Mouse (Mus musculus): ENCODE data around the gene Krt84. TPM values are rescaled to one million over a fixed set of nuclear protein-coding genes. Genes with fewer than 3 reads are reported as not detected.
"Not testable (repeated sequence)": the region's sequence is repeated elsewhere in the genome, so short reads cannot be mapped to it uniquely, and the experiment has no call there.

The Krt84 gene
- polyA plus RNA-seq, 1 experiment: not detected

DNA sequence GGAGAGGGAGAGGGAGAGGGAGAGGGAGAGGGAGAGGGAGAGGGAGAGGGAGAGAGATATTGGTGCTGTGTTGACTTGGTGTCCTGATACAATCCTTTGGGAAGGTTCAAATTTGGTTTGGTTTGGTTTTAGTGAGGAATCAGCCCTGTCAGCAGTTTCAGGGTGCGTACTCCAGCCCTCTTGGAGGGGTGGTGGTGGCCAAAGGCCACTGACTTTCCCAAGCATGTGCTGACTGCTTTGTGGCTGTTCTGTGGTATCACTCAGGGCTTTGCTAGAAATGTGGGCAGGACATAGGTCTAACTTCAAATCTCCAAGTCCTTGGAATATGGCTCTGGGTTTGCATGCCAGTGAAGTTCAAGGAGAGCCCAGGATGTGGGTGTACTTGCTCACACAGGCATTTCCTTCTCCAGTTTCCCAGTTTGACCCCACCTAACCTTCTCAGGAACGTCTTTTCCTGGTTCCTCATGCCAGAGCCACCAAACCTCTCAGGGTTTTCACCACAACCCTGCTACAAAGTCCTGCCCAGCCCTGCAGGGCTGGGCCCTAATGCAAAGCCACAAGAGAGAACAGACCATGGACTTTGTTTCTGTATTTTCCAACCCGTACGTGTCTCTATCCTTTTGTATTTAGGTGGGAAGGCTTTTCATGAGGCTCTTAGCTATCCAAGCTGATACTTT is 9.9 kb downstream of the Krt84 start:
- TF ChIP-seq GATA1 (IDR thresholded peaks at IDR 0.05; ENCODE audit: low read length): no peak

DNA sequence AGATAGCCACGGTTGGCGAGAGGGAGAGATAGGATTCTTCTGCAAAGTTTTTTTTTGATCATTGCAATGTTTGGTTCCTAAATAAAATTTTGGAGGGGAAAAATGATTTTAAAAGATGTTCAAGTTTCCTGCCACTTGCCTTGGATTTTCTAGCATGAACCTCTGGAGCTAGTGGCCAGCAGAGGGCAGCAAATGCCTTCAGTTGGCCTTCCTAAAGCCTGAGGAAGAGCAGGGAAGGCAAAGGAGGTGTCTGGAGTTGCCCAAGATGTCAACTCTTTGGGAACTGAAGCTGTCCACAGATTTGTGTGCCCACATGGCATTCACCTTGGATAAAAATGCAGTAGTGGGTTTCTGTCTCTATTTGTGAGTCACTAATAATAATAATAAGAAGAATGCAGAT is 12.8 kb downstream of the Krt84 start:
- no peak for TF ChIP-seq GATA1 (IDR thresholded peaks at IDR 0.05; ENCODE audit: low read length)

DNA sequence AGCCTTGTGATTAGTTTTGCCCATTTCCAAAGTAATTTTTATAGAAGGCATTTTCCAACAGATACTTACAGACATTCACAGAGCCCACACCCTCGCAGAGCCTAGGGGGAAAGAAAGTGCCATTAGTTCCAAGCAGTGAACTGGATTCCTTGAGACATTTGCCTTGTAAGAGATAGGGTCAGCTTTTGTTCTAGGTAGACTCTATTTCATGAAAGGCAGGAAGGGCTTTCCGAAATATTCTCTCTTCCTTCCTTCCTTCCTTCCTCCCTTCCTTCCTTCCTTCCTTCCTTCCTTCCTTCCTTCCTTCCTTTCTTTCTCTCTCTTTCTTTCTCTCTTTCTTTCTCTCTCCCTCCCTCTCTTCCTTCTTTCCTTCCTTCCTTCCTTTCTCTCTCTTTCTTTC is 15.5 kb downstream of the Krt84 start, which contains the start of gene Gm49425:
Gene Gm49425, minus strand, starts transcription at position 101 of the 400 bp plus-strand sequence.
- not testable (repeated sequence) for TF ChIP-seq GATA1 (IDR thresholded peaks at IDR 0.05; ENCODE audit: low read length)

DNA sequence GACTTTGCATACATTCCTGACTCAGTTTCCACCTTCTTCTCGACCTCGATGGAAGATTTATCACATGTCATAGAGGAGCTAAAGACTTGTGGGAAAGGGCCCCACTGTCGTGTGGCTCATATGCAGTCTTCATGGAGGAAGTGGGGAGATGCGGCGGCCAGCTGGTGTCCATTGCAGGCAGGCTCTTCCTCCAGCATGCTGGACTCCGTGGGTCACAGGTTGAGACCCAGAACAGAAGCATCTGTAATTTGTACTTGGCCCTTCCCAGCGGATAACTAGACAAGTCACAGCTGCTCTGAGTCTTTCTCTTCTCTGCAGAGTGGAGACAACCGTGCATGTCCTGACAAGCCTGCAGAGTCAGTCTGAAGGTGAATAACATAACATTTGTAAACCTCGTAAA is 24.4 kb downstream of the Krt84 start:
- no peak for TF ChIP-seq GATA1 (IDR thresholded peaks at IDR 0.05; ENCODE audit: low read length)

DNA sequence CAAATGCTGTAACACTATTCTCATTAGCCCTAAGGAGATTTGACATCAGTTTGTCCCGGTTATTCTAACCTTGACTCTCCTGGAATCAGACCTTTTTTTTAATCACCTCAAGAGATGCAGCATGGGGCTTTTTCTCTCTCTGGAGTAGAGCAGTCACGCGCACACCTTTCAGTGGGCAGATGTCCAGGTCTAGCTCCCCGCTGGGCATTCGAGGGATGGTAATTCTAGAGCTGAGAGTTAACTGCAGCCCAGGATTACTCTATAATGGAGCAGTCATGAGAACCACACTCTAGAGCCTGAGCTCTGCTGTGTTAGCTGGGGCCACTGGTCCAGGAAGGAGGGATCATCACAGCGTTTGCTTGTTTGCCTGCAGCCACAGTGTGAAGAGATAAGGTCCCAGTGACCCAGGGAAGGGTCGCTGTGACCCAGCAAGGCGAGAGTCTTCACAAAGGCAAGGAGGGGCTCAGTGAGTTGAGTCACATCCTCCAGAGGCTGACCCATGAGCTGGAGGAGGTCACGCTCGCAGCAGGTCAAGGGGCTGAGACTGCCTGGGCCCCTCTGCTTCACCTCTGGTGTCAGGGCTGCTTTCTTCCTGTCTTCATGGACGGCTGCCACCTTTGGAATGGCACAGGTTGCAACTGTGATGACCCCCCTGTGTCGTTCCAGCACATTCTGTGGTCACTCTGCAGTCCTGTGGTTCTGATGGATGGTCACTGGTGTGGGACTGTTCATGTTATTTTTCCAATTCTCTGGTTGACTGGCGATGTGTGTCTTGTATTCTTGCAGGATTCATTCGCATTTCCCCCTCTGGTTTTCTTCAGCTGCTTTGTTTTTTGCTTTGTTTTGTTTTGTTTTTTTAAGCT is 25.5 kb downstream of the Krt84 start:
- no peak for TF ChIP-seq GATA1 (IDR thresholded peaks at IDR 0.05; ENCODE audit: low read length)

DNA sequence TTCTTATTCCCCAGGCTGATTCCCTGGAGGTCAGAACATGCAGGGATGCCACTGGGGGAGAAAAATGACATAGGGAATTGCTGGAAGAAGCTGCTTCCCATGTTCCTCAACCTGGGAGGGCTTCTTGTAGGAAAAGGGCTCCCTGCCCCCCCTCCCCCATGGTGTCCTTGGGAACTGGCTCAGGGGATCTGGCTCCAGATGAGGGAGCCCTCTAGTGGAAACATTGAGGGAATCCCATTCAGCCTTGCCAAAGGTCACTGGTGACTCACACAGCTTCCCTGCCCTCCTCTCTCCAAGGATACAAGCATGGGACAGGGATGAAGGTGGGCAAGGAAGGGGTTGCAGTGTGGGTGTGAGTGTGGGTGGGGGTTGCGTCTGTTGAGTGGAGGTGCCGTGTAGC is 35.4 kb downstream of the Krt84 start:
- TF ChIP-seq GATA1 (IDR thresholded peaks at IDR 0.05; ENCODE audit: low read length): no peak

DNA sequence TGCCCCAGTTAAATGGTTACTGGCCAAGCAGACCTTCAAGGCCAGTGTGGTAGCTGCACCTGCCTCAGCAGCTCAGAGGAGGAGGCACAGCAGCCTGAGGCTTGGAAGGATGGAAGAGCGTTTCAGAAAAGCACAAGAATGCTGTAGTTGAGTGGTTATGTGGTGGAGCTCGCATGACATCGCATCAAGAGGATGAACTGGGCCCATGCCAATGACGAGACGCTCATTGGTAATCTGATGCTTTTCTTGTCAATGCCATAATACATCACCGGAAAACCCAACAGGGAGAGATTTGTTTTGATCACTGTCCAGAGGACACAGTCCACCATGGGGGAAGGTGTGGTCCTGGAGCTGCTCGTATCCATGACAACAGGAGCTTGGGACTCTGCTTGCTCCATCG is 37.4 kb downstream of the Krt84 start:
- no peak for TF ChIP-seq GATA1 (IDR thresholded peaks at IDR 0.05; ENCODE audit: low read length)

DNA sequence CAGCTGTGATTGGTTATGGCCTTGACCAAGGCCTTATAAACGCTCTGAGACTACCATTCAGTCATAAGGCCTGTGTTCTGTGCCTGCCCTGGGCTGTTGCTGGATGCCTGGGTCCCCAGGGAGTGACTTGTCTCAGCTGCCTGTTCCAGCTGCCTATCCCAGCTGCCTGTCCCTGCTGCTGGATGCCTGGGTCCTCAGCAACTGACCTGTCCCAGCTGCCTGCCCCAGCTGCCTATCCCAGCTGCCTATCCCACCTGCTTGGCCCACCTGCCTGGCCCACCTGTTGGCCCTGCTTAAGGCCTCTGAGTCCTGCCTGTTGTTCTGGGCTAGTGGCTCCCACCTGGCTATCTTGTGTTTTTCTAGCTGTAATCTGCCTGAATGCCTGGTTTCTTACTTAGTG is 38.4 kb downstream of the Krt84 start:
- TF ChIP-seq GATA1 (IDR thresholded peaks at IDR 0.05; ENCODE audit: low read length): no peak

DNA sequence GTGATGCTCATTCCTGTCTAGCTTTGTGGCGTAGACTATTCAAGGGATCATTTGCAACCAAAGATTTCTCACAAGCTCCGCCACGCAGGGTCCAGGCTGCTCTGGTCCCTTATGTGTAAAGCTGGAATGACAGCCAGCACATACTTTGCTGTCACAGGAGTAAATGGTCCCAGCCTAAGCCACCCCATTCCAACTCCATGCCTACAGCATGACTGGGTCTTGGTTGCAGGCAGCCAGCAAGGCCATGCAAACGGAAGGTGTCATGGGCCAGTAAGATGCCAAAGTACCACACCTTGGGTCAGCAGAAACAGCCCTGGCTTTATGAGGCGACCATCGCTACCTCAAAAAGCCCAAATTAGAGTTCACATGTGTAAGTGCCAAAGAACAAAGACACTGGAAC is 38.9 kb downstream of the Krt84 start:
- TF ChIP-seq GATA1 (IDR thresholded peaks at IDR 0.05; ENCODE audit: low read length): no peak

DNA sequence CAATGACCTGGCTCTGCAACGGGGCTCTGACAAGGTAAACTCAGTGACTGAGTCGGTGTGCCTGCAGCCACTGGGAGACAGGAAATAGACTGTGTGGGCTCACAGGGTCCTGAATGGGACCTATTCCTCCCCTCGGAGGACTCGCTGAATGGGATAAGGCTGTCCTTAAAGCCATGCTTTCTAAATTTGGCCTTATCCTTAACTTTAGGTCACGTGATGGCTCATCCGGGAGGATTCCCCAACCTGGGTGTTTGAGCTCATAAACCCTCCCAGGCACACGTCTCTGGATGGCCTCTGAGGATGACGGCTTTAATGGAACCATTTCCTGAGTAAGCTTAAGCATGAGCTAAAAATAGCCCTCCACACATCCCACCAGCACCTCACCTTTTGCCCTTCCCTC is 39.9 kb downstream of the Krt84 start:
- no peak for TF ChIP-seq GATA1 (IDR thresholded peaks at IDR 0.05; ENCODE audit: low read length)

DNA sequence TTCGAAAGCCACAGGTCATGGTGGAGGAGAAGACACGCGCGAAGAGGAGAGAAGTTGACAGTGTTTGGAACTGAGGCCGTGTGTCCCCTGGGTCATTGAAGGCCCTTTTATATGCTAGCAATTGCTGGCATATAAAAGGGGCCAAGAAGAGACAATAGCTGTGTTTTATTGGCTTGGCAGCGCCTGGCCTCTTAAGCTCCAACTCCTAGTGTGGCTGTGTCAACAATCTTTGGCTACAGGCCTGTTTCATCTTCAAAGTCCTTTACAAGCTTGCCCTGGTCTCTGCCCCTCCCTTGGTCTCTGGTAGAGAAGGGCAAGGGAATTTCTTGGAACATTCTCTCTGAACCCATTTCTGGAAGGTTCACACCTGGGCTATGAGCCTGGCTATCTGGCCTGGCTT is 41.2 kb downstream of the Krt84 start, which contains the start of gene Krt83:
Gene Krt83, minus strand, starts transcription at position 82 of the 400 bp plus-strand sequence.
- TF ChIP-seq GATA1 (IDR thresholded peaks at IDR 0.05; ENCODE audit: low read length): no peak

DNA sequence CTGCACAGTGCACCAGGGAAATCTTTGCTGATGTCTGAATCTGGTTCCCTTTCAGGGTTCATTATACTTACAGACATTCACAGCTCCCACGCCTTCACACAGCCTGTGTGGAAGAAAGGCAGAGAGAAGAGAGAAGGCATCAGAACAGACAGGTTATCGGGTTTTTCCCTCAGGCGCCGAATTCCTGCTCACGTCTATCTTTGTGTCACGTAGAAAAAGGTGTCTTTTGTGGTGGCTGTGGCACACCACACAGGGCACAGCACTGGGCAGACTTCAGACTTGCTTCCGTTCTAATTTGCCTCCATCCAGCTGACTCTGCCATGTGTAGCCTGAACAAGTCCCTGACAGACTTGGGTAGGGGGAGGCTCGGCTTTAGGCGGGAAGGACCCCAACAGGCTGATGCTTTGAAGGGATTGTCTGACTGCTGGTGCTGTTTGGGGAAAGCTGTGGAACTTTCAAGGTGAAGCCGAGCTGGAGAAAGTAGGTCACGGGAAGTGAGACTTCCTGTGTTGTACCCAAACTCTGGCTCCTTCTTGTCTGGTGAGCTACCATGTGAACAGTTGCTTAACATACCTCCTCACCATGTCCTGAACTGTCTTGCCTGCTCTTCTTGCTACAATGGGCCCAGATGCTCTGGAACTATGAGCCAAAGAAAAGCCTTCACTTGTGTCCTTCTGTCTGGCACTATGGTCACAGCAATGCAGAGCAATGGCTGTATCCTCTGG is 46.5 kb downstream of the Krt84 start:
- TF ChIP-seq GATA1 (IDR thresholded peaks at IDR 0.05; ENCODE audit: low read length): no peak

DNA sequence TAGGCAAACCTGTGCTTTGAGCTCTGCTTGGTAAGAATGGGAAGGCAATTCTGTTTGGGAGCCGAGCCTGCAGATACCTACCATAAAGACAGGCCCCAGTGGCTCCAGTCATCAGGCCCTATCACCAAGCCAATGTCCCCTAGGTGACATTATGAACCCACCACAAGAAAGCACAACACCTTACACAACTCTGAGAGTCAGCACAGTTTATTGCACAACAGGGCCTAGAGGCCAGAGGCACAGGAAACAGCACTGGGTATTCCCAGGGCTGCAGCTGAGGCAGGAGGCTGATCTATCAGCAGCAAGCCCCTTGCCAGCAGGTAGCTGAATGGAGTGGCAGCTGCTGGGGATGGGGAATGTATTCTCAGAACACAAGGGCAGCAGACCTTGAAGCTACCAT is 47.7 kb downstream of the Krt84 start:
- TF ChIP-seq GATA1 (IDR thresholded peaks at IDR 0.05; ENCODE audit: low read length): no peak

DNA sequence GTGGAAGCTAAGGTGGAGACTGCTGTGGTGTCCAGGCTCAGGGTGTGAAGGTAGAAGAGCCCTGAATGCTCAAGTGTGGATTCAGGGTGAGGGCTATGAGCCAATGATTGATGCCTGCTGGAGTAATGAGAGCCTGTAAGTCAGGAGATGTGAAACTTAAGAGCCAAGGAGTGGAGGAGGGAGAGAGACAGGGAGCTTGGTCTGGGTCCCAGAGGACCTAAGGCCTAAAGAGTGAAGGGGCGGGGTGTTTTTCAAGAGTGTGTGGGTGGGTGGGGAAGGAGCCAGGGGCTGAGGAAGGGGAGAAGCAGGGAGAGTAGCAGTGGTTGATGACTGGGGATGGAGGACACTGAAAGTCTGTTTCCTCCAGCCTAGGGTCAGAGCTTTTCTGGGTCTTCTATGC is 49.0 kb downstream of the Krt84 start:
- TF ChIP-seq GATA1 (IDR thresholded peaks at IDR 0.05; ENCODE audit: low read length): no peak

DNA sequence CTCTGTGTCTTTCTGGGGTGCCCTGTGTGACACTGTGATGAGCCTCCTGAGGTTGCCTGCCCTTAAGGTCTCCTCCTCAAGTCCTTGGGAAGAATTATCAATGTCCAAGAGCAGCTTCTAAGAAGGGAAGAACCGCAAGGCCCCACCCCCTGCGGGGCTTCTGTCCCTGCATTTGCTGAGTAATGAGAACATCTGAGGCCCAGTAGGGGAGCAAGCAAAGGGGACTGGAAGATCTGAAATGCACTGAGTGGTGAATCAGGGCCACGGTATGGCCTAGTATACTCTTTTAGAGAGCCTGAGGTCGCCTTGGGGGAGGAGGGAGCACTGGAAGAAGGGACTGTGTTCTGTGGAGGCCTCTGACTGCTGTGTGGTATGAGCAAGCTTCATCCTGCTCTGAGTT is 50.6 kb downstream of the Krt84 start:
- TF ChIP-seq GATA1 (IDR thresholded peaks at IDR 0.05; ENCODE audit: low read length): no peak

DNA sequence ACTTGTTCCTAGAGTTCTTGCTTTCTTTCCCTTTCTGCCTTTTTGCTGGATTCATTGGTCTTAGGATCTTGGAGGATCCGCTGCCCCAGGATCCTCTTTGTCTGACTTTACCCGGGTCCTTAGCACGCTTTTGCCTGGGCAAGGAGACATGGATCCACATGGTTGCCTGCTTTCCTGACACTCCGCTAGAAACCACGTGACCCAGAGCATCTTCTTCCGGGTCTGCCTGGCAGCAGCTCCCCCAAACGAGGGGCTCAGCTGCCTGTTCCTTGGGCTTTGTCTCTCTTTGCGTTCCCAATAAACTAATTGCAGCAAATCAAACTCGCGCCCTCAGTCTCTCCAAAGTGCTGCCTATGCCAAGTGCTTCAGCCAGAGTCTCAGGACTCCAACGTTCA is 53.0 kb downstream of the Krt84 start:
- no peak for TF ChIP-seq GATA1 (IDR thresholded peaks at IDR 0.05; ENCODE audit: low read length)
